Mouse (Mus musculus): ENCODE data around the gene Elp1. TPM values are rescaled to one million over a fixed set of nuclear protein-coding genes. Genes with fewer than 3 reads are reported as not detected.

Elp1 gene
- polyA plus RNA-seq, 1 experiment from 2014 or later: 48.6 TPM

DNA sequence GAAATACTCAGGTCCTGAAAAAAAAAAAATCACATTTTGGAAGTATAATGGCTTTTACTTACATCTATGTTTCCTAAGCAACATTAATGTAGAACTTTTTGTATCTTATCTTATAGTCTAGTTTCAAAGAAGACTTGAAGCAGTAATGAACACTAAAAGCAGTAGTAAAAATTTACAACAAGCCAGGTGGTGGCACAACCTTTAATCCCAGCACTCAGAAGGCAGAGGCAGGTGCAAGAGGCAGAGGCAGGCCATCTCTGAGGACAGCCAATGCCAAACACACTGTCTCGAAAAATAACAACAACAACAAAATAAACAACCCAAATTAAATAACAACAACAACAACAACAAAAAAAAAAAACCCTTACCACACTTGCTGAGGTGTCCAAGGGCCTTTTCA lies 31.1 kb downstream of the Elp1 start:
- WGBS: 67% methylated on average over 1 of the region's 1 CpGs
- Histone ChIP-seq H3K9ac (no peak overlapping the region), H3K36me3 (peaks cover 88% of the 10 kb centered on the region), H3K4me1 (replicated peaks) (peaks cover 9% of the 10 kb centered on the region; the same call in 1 of the 2 replicates), H3K27ac (ENCODE audit: poor library complexity, severe bottlenecking) (no peak overlapping the region), H3K4me2 (no peak overlapping the region), H3K4me3 (no peak overlapping the region), H3K9me3 (replicated peaks) (no peaks in the 10 kb centered on the region), H3K27me3 (replicated peaks) (no peaks in the 10 kb centered on the region)
- no peak for ATAC-seq (ENCODE audit: insufficient number of reproducible peaks, low FRiP score)

DNA sequence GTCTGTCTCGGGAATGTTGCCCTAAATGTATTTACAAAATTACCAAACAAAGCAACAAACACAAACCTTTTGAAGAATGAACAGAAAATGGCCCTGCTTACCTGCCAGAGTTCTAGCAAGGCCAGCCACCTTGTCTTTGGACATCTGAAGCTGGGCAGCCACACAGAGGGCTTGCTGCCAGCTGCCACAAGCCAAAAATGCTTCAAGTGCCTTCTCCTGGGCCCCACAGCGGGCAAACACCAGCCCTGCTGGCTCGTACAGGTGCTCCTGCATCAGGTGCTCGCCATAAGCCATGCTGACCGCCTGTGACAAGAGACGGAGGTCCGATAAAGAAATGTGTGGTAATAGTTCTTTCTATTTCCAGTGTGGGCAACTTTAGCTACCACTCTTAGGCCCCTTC lies 33.2 kb downstream of the Elp1 start:
- peaks cover 9% of the 10 kb centered on the region; the same call in 1 of the 2 replicates for H3K4me1 ChIP-seq (replicated peaks)
- H3K9ac ChIP-seq: no peak overlapping the region
- ATAC-seq (ENCODE audit: insufficient number of reproducible peaks, low FRiP score): no peak
- 92% methylated on average over 7 of the region's 7 CpGs for whole genome bisulfite sequencing
- no peak overlapping the region for H3K4me3 ChIP-seq
- H3K27me3 ChIP-seq (replicated peaks): no peaks in the 10 kb centered on the region
- no peak overlapping the region for H3K27ac ChIP-seq (ENCODE audit: poor library complexity, severe bottlenecking)
- no peaks in the 10 kb centered on the region for H3K9me3 ChIP-seq (replicated peaks)
- H3K4me2 ChIP-seq: no peak overlapping the region
- H3K36me3 ChIP-seq: peaks cover 91% of the 10 kb centered on the region

DNA sequence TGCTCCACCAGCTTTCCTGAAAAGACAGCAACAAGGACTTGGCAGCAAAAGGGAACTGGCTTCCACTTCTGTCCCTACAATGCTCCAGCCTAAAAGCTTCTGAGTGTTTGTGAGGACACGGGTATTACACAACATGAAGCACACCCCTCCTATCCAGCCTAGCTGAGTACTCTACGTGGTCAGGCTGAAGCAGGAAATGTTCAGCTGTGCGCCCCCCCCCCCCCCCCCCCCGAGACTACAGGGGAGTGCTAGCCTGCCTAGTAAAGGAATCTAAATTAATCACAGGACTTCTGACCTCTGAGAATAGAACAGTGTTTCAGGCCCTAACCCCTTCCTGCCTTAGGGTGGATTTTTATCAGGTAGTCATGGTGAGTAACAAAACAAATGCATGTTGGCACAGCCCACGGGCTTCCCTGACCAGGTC lies 34.3 kb downstream of the Elp1 start:
- H3K9me3 ChIP-seq (replicated peaks): no peaks in the 10 kb centered on the region
- peaks cover 86% of the 10 kb centered on the region for H3K36me3 ChIP-seq
- H3K27me3 ChIP-seq (replicated peaks): no peaks in the 10 kb centered on the region
- no peak overlapping the region for H3K9ac ChIP-seq
- no peak overlapping the region for H3K4me3 ChIP-seq
- peaks cover 9% of the 10 kb centered on the region; the same call in 1 of the 2 replicates for H3K4me1 ChIP-seq (replicated peaks)
- 39% methylated on average over 5 of the region's 5 CpGs for WGBS
- no peak overlapping the region; the same call in 1 of the 2 replicates for H3K27ac ChIP-seq (ENCODE audit: poor library complexity, severe bottlenecking)
- no peak; the same call in 1 of the 2 replicates for ATAC-seq (ENCODE audit: insufficient number of reproducible peaks, low FRiP score)
- no peak overlapping the region for H3K4me2 ChIP-seq

DNA sequence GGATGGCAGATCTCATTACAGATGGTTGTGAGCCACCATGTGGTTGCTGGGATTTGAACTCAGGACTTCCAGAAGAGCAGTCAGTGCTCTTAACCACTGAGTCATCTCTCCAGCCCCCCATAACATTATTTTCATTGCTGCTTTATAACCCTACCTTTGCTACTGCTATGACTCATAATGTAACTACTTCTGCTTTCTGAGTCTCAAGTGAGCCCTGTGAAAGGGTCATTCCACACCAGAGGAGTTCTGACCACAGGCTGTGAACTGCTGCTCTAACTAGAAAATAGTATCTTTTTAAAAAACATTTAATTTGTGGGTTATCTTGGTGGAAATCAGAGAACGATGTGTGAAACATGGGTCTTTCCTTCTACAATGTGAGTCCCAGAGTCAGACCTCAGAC lies 44.4 kb downstream of the Elp1 start:
- H3K4me1 ChIP-seq (replicated peaks): no peaks in the 10 kb centered on the region
- WGBS: 98% methylated on average over 1 of the region's 1 CpGs
- H3K9ac ChIP-seq: no peak overlapping the region
- ATAC-seq (ENCODE audit: insufficient number of reproducible peaks, low FRiP score): no peak
- no peaks in the 10 kb centered on the region for H3K27me3 ChIP-seq (replicated peaks)
- peaks cover 91% of the 10 kb centered on the region for H3K36me3 ChIP-seq
- H3K27ac ChIP-seq (ENCODE audit: poor library complexity, severe bottlenecking): no peak overlapping the region
- H3K4me2 ChIP-seq: no peak overlapping the region
- no peaks in the 10 kb centered on the region for H3K9me3 ChIP-seq (replicated peaks)
- no peak overlapping the region for H3K4me3 ChIP-seq

DNA sequence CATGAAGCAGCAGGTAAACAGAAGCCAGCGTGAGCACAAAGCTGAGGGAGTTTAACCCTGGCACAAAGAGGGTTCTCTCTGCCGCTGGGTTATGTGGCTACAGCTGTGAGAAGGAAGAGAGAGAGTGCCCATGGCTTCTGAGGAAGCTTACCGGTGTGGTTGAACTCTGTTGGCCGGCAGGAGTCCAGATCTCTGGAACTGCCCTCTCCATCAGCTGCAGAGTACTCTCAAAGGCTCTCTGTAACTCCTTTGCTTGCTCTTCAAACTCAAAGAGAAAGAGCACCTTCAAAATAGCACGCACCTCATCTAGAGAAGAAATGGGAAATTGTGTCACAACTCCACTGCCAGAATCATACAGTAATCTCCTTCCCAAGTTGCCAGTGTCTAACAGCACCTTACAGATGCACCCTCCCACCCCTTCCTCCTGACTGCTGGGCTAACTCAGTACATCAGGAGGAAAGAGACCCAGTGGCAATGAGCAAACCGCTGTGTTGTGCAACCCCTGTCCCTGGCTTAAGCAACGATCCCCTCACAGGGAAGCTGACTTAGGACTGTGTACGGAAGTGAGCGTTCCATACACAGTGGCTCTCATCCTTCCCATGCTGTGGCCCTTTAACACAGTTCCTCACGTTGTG lies 45.0 kb downstream of the Elp1 start:
- no peaks in the 10 kb centered on the region for H3K9me3 ChIP-seq (replicated peaks)
- no peak for ATAC-seq (ENCODE audit: insufficient number of reproducible peaks, low FRiP score)
- no peaks in the 10 kb centered on the region for H3K27me3 ChIP-seq (replicated peaks)
- 86% methylated on average over 10 of the region's 10 CpGs for WGBS
- H3K4me1 ChIP-seq (replicated peaks): no peaks in the 10 kb centered on the region
- H3K4me3 ChIP-seq: no peak overlapping the region
- H3K27ac ChIP-seq (ENCODE audit: poor library complexity, severe bottlenecking): no peak overlapping the region
- no peak overlapping the region for H3K4me2 ChIP-seq
- H3K9ac ChIP-seq: no peak overlapping the region
- peaks cover 86% of the 10 kb centered on the region for H3K36me3 ChIP-seq

DNA sequence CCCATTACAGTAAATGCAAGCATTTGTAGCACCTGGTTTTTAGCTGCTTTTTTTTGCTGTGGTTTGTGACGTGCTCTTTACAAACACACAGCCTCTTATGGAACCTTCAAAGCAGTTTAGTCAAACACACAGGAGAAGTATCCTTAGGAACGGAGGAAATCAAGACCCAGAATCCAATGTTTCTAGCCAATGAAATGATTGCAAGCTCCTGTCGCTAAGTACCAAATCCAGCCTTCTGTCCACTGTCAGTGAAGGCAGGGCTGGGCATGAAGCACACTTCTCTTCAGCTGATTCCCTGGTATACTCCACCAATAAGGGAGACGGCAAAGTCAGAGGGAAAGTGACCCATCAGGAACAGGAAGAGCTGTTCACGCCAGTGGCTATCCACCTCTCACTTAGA lies 46.1 kb downstream of the Elp1 start:
- WGBS: 87% methylated on average over 5 of the region's 5 CpGs
- no peaks in the 10 kb centered on the region for H3K9me3 ChIP-seq (replicated peaks)
- H3K4me1 ChIP-seq (replicated peaks): no peaks in the 10 kb centered on the region
- no peak overlapping the region for H3K4me3 ChIP-seq
- no peak for ATAC-seq (ENCODE audit: insufficient number of reproducible peaks, low FRiP score)
- H3K27ac ChIP-seq (ENCODE audit: poor library complexity, severe bottlenecking): no peak overlapping the region
- H3K9ac ChIP-seq: no peak overlapping the region
- H3K27me3 ChIP-seq (replicated peaks): no peaks in the 10 kb centered on the region
- H3K4me2 ChIP-seq: no peak overlapping the region
- peaks cover 87% of the 10 kb centered on the region for H3K36me3 ChIP-seq

DNA sequence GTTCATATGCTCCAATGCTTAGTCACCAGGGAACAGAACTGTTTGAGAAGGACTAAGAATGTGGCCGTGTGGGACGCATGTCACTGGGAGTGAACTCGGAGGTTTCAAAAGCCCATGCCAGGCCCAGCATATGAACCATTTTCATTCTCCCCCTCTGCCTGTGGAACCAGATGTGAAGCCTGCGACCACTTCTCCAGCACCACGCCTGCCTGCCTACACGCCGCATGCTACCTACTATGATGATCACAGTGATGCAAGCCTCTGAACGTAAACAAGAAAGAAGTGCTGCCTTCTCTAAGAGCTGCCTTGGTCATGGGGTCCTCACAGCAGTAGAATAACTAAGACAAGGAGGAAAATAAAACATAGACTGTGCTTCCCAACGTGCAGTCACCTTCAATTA lies 54.7 kb downstream of the Elp1 start:
- H3K36me3 ChIP-seq: peaks cover 75% of the 10 kb centered on the region
- ATAC-seq (ENCODE audit: insufficient number of reproducible peaks, low FRiP score): no peak

DNA sequence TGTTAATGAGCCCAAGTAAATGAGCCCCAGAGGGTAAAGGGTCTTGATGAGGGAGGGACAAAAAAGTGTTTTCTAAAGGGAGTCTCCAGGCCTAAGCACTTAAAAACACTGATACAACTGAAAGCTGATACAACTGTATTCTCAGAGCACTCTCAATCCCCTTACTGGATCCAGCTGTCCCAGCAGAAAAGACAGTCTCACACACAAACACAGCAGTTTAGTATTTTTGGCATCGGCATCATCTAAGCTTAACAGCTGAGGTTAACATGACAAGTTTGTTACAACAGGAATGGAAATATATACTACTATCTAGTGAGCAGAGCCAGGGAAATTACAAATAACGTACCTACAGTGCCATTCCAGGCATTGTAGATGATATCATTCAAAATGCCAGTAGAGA lies 55.8 kb downstream of the Elp1 start:
- WGBS: 85% methylated on average over 2 of the region's 2 CpGs
- H3K4me2 ChIP-seq: no peak overlapping the region
- H3K9me3 ChIP-seq (replicated peaks): no peaks in the 10 kb centered on the region

More for the DNA sequence above, 54.7 kb downstream of the Elp1 start:
- Histone ChIP-seq H3K27ac (ENCODE audit: poor library complexity, severe bottlenecking) (no peak overlapping the region), H3K27me3 (replicated peaks) (no peaks in the 10 kb centered on the region), H3K4me1 (replicated peaks) (no peaks in the 10 kb centered on the region), H3K9ac (no peak overlapping the region), H3K4me3 (no peak overlapping the region), H3K4me2 (no peak overlapping the region), H3K9me3 (replicated peaks) (no peaks in the 10 kb centered on the region)
- WGBS: 94% methylated on average over 9 of the region's 9 CpGs

DNA sequence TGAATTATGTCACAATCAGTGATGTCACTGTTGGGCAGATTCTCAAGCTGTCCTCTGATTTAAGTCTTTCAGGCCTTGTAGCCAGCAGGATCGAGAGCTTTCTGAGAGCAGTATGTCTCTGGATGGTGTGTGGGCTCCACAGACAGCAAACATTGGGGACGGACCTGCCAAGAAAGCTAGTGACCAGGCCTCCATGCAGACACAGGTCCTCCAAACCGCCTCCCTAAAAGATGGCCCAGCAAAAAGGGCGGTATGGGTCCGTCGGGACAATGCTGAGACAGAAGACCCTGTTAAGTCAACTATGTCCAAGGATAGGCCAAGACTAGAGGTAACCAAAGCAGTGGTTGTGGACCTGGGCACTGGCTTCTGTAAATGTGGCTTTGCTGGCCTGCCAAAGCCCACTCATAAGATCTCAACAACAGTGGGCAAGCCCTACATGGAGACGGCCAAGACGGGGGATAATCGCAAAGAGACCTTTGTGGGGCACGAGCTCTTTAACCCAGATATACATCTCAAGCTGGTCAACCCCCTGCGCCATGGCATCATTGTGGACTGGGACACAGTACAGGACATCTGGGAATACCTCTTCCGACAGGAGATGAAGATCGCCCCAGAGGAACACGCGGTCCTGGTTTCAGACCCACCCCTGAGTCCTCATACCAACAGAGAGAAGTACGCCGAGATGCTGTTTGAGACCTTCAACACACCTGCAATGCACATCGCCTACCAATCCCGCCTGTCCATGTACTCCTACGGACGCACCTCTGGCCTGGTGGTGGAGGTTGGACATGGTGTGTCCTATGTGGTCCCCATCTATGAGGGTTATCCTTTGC lies 58.6 kb downstream of the Elp1 start, which contains the start of gene Actl7a:
TSS of gene Actl7a (plus strand) at position 51 of the 833 bp plus-strand sequence.
- peaks cover 42% of the 10 kb centered on the region for H3K36me3 ChIP-seq
- 0 out of 2 replicates have a peak, but pooled peaks cover 7% of the 10 kb centered on the region for H3K4me1 ChIP-seq (replicated peaks)
- H3K4me2 ChIP-seq: no peak within 1 kb of the TSS
- no peak within 1 kb of the TSS for H3K27ac ChIP-seq (ENCODE audit: poor library complexity, severe bottlenecking)
- no peak within 1 kb of the TSS for H3K4me3 ChIP-seq
- H3K27me3 ChIP-seq (replicated peaks): no peaks in the 10 kb centered on the region
- no peak within 1 kb of the TSS for H3K9ac ChIP-seq
- WGBS: 92% methylated on average over 21 of the region's 21 CpGs
- ATAC-seq (ENCODE audit: insufficient number of reproducible peaks, low FRiP score): no peak
- H3K9me3 ChIP-seq (replicated peaks): no peaks in the 10 kb centered on the region

More for the DNA sequence above, 55.8 kb downstream of the Elp1 start:
- 0 out of 2 replicates have a peak, but pooled peaks cover 4% of the 10 kb centered on the region for H3K4me1 ChIP-seq (replicated peaks)
- no peak overlapping the region for H3K9ac ChIP-seq
- no peaks in the 10 kb centered on the region for H3K27me3 ChIP-seq (replicated peaks)
- H3K36me3 ChIP-seq: peaks cover 67% of the 10 kb centered on the region
- no peak for ATAC-seq (ENCODE audit: insufficient number of reproducible peaks, low FRiP score)
- H3K27ac ChIP-seq (ENCODE audit: poor library complexity, severe bottlenecking): no peak overlapping the region
- no peak overlapping the region for H3K4me3 ChIP-seq

DNA sequence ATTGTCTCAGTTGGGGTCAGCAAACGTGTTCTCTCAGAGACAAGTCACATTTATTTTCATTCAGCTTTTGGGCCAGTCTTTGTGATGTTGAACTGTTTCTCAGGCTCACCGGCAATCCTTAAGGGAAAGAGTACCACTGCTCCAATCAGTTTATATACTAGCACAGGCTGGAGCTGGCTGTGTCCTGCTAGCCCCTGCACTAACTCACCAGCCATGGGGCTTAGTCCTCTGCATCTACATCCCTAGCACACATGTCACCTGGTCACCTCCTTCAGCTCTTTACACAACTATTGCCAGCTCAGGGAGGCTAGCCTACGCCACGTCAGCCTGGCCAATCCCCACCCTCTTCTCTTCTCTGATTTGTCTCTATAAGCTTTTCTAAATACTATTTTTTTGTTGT lies 59.4 kb downstream of the Elp1 start:
- no peak overlapping the region for H3K4me2 ChIP-seq
- no peak for ATAC-seq (ENCODE audit: insufficient number of reproducible peaks, low FRiP score)
- WGBS: 90% methylated on average over 4 of the region's 4 CpGs
- H3K27me3 ChIP-seq (replicated peaks): no peaks in the 10 kb centered on the region
- 0 out of 2 replicates have a peak, but pooled peaks cover 7% of the 10 kb centered on the region for H3K4me1 ChIP-seq (replicated peaks)
- no peak overlapping the region for H3K27ac ChIP-seq (ENCODE audit: poor library complexity, severe bottlenecking)
- no peak overlapping the region for H3K9ac ChIP-seq
- H3K9me3 ChIP-seq (replicated peaks): no peaks in the 10 kb centered on the region
- H3K4me3 ChIP-seq: no peak overlapping the region
- peaks cover 33% of the 10 kb centered on the region for H3K36me3 ChIP-seq

DNA sequence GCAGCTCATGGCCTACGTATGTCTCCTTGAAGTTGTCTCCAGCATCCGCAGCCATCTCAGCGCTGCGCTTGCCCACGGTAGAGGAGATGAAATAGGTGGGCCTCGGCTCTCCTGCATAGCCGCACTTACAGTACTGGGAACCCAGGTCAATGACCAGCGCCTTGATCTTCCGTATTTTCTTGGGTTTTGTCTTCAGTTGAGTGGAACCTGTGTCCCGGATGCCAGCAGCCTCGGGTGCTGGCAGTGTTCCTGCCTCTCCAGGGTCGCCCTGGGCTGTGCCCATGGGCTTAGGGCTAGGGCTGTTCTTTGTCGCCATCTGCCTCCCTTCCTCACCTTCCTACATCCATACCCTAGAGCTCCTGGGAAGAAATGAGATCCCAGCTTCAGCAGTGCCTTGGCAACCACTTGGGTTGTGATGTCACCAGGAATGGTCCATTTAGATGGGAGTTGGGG lies 61.1 kb downstream of the Elp1 start, which contains the start of gene Actl7b:
TSS of gene Actl7b (minus strand) at position 403 of the 453 bp plus-strand sequence.
- ATAC-seq (ENCODE audit: insufficient number of reproducible peaks, low FRiP score): no peak
- no peak within 1 kb of the TSS for H3K4me2 ChIP-seq
- H3K36me3 ChIP-seq: peaks cover 21% of the 10 kb centered on the region
- no peak within 1 kb of the TSS for H3K9ac ChIP-seq
- H3K9me3 ChIP-seq (replicated peaks): no peaks in the 10 kb centered on the region
- no peak within 1 kb of the TSS for H3K4me3 ChIP-seq
- no peaks in the 10 kb centered on the region for H3K27me3 ChIP-seq (replicated peaks)
- 0 out of 2 replicates have a peak, but pooled peaks cover 7% of the 10 kb centered on the region for H3K4me1 ChIP-seq (replicated peaks)
- WGBS: 88% methylated on average over 13 of the region's 13 CpGs
- no peak within 1 kb of the TSS for H3K27ac ChIP-seq (ENCODE audit: poor library complexity, severe bottlenecking)

Data from heart, embryonic 12.5 days (tissue).